Mouse (Mus musculus) myocyte (in vitro differentiated cells): ENCODE data around the gene Ezh1. TPM values are rescaled to one million over a fixed set of nuclear protein-coding genes. Genes with fewer than 3 reads are reported as not detected.

ENCODE experiments used
- H3K27me3 ChIP-seq: one replicate; pipeline ENCODE4 v1.6.1; 2011; ENCODE audit not compliant: control insufficient read depth, insufficient read depth, insufficient read length
- H3K36me3 ChIP-seq: one replicate; pipeline ENCODE4 v1.6.1; 2011; ENCODE audit not compliant: control insufficient read depth, insufficient read depth
- H3K4me2 ChIP-seq: one replicate; pipeline ENCODE4 v1.6.1; 2011; ENCODE audit warnings: low read depth, control low read depth
- H3K4me3 ChIP-seq: one replicate; pipeline ENCODE4 v1.5.1; 2011; ENCODE audit warnings: mild to moderate bottlenecking, control low read depth, moderate library complexity
- H3K79me2 ChIP-seq: one replicate; pipeline ENCODE4 v1.6.1; 2011; ENCODE audit not compliant: control insufficient read depth, insufficient read depth
- H3ac ChIP-seq: one replicate; pipeline ENCODE4 v1.6.1; 2011; ENCODE audit not compliant: control insufficient read depth, insufficient read length
- CEBPB ChIP-seq: IDR thresholded peaks from 2 replicates; pipeline ENCODE4 v1.6.1; 2011; ENCODE audit warnings: mild to moderate bottlenecking, moderate library complexity; ENCODE audit not compliant: poor library complexity, insufficient read depth, severe bottlenecking
- E2F4 ChIP-seq: IDR thresholded peaks from one replicate; pipeline ENCODE4 v1.6.1; 2011; ENCODE audit warnings: mild to moderate bottlenecking, control low read depth, moderate library complexity; ENCODE audit not compliant: insufficient read depth
- MAX ChIP-seq: IDR thresholded peaks from one replicate; pipeline ENCODE4 v1.6.1; 2011; ENCODE audit warnings: low read depth, mild to moderate bottlenecking, control low read depth
- MYOD1 ChIP-seq, 3 experiments: IDR thresholded peaks; one replicate each; pipeline ENCODE4 v1.6.1; 2011; ENCODE audit warnings: control low read depth in 2 of 3, low read depth in 2 of 3, mild to moderate bottlenecking in 2 of 3, moderate library complexity in 1 of 3; ENCODE audit not compliant: insufficient read length in 2 of 3, control insufficient read depth in 1 of 3
- MYOG ChIP-seq, 3 experiments: IDR thresholded peaks; one replicate each; pipeline ENCODE4 v1.6.1; 2011; ENCODE audit warnings: control low read depth in 2 of 3, low read depth in 2 of 3, mild to moderate bottlenecking in 2 of 3; ENCODE audit not compliant: insufficient read length in 2 of 3, control insufficient read depth in 1 of 3, insufficient read depth in 1 of 3
- POLR2A ChIP-seq: IDR thresholded peaks from one replicate; pipeline ENCODE4 v1.6.1; 2011; ENCODE audit warnings: low read depth, mild to moderate bottlenecking, control low read depth, moderate library complexity; ENCODE audit not compliant: insufficient read length
- POLR2AphosphoS2 ChIP-seq: IDR thresholded peaks from one replicate; pipeline ENCODE4 v1.6.1; 2011; ENCODE audit warnings: low read depth, control low read depth; ENCODE audit not compliant: insufficient read length
- REST ChIP-seq: IDR thresholded peaks from one replicate; pipeline ENCODE4 v1.6.1; 2011; ENCODE audit warnings: mild to moderate bottlenecking, control low read depth, moderate library complexity; ENCODE audit not compliant: insufficient read depth, insufficient read length
- SRF ChIP-seq: IDR thresholded peaks from one replicate; pipeline ENCODE4 v1.6.1; 2011; ENCODE audit warnings: low read depth; ENCODE audit not compliant: control insufficient read depth, insufficient read length
- TCF12 ChIP-seq: IDR thresholded peaks from one replicate; pipeline ENCODE4 v1.6.1; 2011; ENCODE audit warnings: mild to moderate bottlenecking, control low read depth; ENCODE audit not compliant: poor library complexity, insufficient read depth, severe bottlenecking
- TCF3 ChIP-seq: IDR thresholded peaks from one replicate; pipeline ENCODE4 v1.6.1; 2011; ENCODE audit warnings: low read depth, control low read depth; ENCODE audit not compliant: insufficient read length
- USF1 ChIP-seq: IDR thresholded peaks from one replicate; pipeline ENCODE4 v1.6.1; 2011; ENCODE audit warnings: low read depth, mild to moderate bottlenecking, control low read depth, moderate library complexity
- polyA plus RNA-seq: library from polyadenylated mRNA; unstranded; fragments of >200 nt; fragmentation: generic; extraction: Trizol; gene quantifications from one replicate; pipeline ENCODE4 v1.2.1, GENCODE M21; 2012; ENCODE audit warnings: missing spikeins

Ezh1 gene
- polyA plus RNA-seq, 1 experiment, result 13.7 TPM

- no peak overlapping the region for H3K4me2 ChIP-seq
- no peak overlapping the region for H3ac ChIP-seq
- no peaks in the 10 kb centered on the region for H3K79me2 ChIP-seq
- no peaks in the 10 kb centered on the region for H3K36me3 ChIP-seq
- H3K27me3 ChIP-seq, result no peaks in the 10 kb centered on the region
- TF ChIP-seq TCF3 (no peak), MYOG (IDR thresholded peaks at IDR 0.05; ENCODE audit: control insufficient read depth in 1 of 3, insufficient read depth in 1 of 3, insufficient read length in 2 of 3, low read depth in 2 of 3) (no peak), POLR2AphosphoS2 (no peak), SRF (no peak), E2F4 (no peak), MYOD1 (IDR thresholded peaks at IDR 0.05; ENCODE audit: control insufficient read depth in 1 of 3, insufficient read length in 2 of 3, low read depth in 2 of 3) (no peak), TCF12 (no peak), MAX (no peak), REST (no peak), POLR2A (no peak), CEBPB (no peak), USF1 (no peak)
- H3K4me3 ChIP-seq, result no peak overlapping the region
Observed at GRCm38 (mm10) chr11:101187541-101187940, 38.7 kb downstream of the Ezh1 start.

GRCm38 (mm10) chr11:101186526-101187247 is 39.6 kb downstream of the Ezh1 start:
- Histone ChIP-seq H3ac (no peak overlapping the region), H3K4me2 (no peak overlapping the region), H3K4me3 (no peak overlapping the region), H3K36me3 (no peaks in the 10 kb centered on the region), H3K27me3 (no peaks in the 10 kb centered on the region), H3K79me2 (no peaks in the 10 kb centered on the region)
- no peak for TF ChIP-seq TCF3
- TF ChIP-seq MAX, result no peak
- no peak for TF ChIP-seq REST
- TF ChIP-seq POLR2A, result no peak
- TF ChIP-seq MYOD1 (IDR thresholded peaks at IDR 0.05; ENCODE audit: control insufficient read depth in 1 of 3, insufficient read length in 2 of 3, low read depth in 2 of 3), result no peak
- no peak for TF ChIP-seq E2F4
- TF ChIP-seq MYOG (IDR thresholded peaks at IDR 0.05; ENCODE audit: control insufficient read depth in 1 of 3, insufficient read depth in 1 of 3, insufficient read length in 2 of 3, low read depth in 2 of 3), result no peak
- no peak for TF ChIP-seq TCF12

GRCm38 (mm10) chr11:101185441-101185840 is 40.8 kb downstream of the Ezh1 start:
- TF ChIP-seq E2F4 (no peak), CEBPB (no peak), MYOG (IDR thresholded peaks at IDR 0.05; ENCODE audit: control insufficient read depth in 1 of 3, insufficient read depth in 1 of 3, insufficient read length in 2 of 3, low read depth in 2 of 3) (no peak), TCF12 (no peak)
- H3K4me3 ChIP-seq, result no peak overlapping the region
- no peak overlapping the region for H3ac ChIP-seq
- no peaks in the 10 kb centered on the region for H3K36me3 ChIP-seq
- no peaks in the 10 kb centered on the region for H3K27me3 ChIP-seq
- no peak overlapping the region for H3K4me2 ChIP-seq
- no peaks in the 10 kb centered on the region for H3K79me2 ChIP-seq

- Histone ChIP-seq H3K4me3 (no peak overlapping the region), H3K4me2 (no peak overlapping the region), H3K36me3 (no peaks in the 10 kb centered on the region), H3ac (no peak overlapping the region), H3K79me2 (no peaks in the 10 kb centered on the region), H3K27me3 (no peaks in the 10 kb centered on the region)
- no peak for TF ChIP-seq SRF
- no peak for TF ChIP-seq POLR2AphosphoS2
- no peak for TF ChIP-seq E2F4
- TF ChIP-seq TCF3, result no peak
- TF ChIP-seq MYOG (IDR thresholded peaks at IDR 0.05; ENCODE audit: control insufficient read depth in 1 of 3, insufficient read depth in 1 of 3, insufficient read length in 2 of 3, low read depth in 2 of 3), result no peak
- no peak for TF ChIP-seq MAX
- TF ChIP-seq MYOD1 (IDR thresholded peaks at IDR 0.05; ENCODE audit: control insufficient read depth in 1 of 3, insufficient read length in 2 of 3, low read depth in 2 of 3), result no peak
- TF ChIP-seq REST, result no peak
- TF ChIP-seq CEBPB, result no peak
- no peak for TF ChIP-seq USF1
- TF ChIP-seq TCF12, result no peak
- TF ChIP-seq POLR2A, result no peak
Observed at GRCm38 (mm10) chr11:101184984-101185383, 41.3 kb downstream of the Ezh1 start.
